Mouse (Mus musculus) embryo, embryonic 11 days (tissue): ENCODE measurements around the gene Hist1h2bn.

Experiments
- DNase-seq: peaks from one replicate; pipeline ENCODE4 v3.0.0-alpha.2; 2015

The Hist1h2bn gene

DNA sequence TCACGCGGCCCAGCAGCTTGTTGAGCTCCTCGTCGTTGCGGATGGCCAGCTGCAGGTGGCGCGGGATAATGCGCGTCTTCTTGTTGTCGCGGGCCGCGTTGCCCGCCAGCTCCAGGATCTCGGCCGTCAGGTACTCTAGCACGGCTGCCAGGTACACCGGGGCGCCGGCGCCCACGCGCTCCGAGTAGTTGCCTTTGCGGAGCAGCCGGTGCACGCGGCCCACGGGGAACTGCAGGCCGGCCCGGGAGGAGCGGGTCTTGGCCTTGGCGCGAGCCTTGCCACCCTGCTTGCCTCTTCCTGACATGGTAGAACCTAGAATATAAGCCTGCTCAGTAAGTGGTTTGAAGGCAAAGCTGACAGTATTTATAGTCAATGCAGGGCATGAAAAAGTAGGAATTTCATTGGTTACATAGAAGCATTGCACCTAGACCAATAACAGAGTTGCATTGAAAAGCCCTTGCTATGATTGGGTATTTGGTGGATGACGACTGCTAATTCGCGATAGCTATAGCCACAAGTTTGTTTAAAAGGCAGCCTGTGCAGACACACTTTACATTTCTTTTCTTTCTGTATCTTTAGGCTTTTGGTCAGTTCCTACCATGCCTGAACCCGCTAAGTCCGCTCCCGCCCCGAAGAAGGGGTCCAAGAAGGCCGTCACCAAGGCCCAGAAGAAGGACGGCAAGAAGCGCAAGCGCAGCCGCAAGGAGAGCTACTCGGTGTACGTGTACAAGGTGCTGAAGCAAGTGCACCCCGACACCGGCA, at the start of gene Hist1h2bn, which contains the start of gene Hist1h2ak:
TSS of gene Hist1h2bn (plus strand) at position 600 of the 762 bp plus-strand sequence.
TSS of gene Hist1h2ak (minus strand) at position 304 of the 762 bp plus-strand sequence.
- peak; percentile 91 for DNase-seq

DNA sequence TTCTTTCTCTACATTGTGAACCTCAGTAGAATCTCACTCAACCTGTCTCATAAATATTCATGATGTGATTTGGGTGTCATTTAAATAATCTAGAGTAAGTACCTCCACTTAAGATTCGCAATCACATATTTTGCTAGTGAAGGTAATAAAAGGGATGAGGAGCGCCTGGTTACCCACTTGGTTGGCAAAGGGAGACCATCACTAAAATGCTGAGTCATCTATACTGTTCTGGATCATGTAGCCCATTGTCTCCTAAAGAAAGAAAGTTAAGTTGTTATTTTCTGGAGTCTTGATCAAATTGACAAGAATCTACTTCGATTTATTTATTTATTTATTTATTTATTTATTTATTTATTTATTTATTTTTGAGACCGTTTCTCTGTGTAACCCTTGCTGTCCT, 47.3 kb upstream of the Hist1h2bn start:
- DNase-seq = no peak

DNA sequence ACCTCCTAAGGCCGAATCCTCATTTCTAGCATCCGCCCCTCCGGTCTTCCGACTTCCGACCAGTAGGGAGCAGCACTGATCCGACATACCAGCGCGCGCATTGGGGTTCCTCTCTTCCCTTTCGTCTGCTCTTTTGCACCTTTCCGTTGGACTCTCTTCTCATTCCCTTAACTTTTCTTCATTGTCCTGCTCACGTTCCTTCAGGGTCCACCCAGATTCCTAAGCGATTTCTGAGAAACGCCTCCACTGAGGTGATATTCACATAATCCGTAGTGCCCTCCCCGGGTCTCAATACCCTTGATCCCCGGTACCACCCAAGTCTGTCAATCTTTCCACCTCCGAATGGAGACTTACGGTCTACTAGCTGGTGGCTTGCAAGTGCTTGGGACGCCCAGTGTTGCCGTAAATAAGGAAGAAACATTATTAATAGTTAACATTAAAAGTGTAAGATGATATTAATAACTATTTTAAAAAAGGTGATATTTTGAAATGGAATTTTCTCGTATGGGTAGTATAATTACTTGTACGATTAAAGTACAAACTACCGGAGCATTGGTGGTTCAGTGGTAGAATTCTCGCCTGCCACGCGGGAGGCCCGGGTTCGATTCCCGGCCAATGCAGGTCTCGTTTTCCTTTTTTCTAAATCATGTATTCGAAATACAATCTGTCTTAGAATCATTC, 43.8 kb upstream of the Hist1h2bn start:
- DNase-seq = peak; percentile 91

- peak; percentile 81 for DNase-seq
Observed at GRCm38 (mm10) chr13:21710821-21711525, 43.0 kb upstream of the Hist1h2bn start.

DNA sequence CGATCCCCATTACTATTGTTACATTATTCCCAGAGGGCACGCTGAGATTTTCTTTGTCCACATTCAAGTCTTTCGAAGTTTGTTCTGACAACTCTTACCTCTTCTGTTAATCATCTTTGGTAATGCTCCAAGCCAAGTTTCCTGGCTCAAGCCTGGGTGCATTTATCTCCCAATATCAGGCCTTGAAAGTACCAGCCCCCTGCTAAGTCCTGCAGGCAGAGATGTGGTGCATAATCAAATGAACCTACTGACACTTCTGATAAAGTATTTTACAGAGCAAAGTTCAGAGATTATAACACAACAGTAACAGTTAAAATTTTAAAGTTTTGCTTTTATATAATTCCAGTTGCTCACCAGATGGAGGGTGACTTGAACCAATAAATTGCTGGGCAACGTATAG, 42.2 kb upstream of the Hist1h2bn start:
- DNase-seq = no peak

GRCm38 (mm10) chr13:21714725-21715124, 39.2 kb upstream of the Hist1h2bn start:
- peak; percentile 75 for DNase-seq

- peak; percentile 56 for DNase-seq
Observed at GRCm38 (mm10) chr13:21715131-21715863, 38.6 kb upstream of the Hist1h2bn start.

GRCm38 (mm10) chr13:21715864-21716539, 37.9 kb upstream of the Hist1h2bn start, which contains the start of the genes Hist1h2bl and Hist1h2ai:
Gene Hist1h2bl, minus strand, starts transcription at chr13:21716143.
Gene Hist1h2ai, plus strand, starts transcription at chr13:21716422.
- DNase-seq = peak; percentile 95

GRCm38 (mm10) chr13:21716540-21717391, 37.2 kb upstream of the Hist1h2bn start:
- peak; percentile 74 for DNase-seq

GRCm38 (mm10) chr13:21717397-21718357, 36.2 kb upstream of the Hist1h2bn start, which contains the start of gene Hist1h3h:
Gene Hist1h3h, plus strand, starts transcription at chr13:21717659.
- peak; percentile 93 for DNase-seq

- peak; percentile 54 for DNase-seq
Observed at GRCm38 (mm10) chr13:21718381-21719080, 35.4 kb upstream of the Hist1h2bn start.

DNA sequence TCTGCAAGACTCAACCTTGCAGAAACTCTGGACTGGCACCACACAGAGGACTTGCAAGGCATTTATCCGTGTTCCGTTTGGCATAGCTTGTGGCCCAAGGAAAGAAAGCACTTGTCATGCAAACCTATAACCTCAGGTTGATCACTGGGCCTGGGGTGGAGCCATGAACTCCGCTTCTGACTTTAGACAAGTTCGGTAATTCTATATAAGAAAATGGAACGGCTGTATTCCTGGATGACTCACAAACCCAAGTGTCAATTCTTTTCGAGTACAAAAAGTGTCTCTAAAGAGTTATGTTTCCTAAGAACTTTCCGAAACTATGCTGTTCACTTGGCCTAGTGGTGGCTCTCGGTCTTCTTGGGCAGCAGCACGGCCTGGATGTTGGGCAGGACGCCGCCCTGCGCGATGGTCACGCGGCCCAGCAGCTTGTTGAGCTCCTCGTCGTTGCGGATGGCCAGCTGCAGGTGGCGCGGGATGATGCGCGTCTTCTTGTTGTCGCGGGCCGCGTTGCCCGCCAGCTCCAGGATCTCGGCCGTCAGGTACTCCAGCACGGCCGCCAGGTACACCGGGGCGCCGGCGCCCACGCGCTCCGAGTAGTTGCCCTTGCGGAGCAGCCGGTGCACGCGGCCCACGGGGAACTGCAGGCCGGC, 32.7 kb upstream of the Hist1h2bn start:
- peak; percentile 47 for DNase-seq

DNA sequence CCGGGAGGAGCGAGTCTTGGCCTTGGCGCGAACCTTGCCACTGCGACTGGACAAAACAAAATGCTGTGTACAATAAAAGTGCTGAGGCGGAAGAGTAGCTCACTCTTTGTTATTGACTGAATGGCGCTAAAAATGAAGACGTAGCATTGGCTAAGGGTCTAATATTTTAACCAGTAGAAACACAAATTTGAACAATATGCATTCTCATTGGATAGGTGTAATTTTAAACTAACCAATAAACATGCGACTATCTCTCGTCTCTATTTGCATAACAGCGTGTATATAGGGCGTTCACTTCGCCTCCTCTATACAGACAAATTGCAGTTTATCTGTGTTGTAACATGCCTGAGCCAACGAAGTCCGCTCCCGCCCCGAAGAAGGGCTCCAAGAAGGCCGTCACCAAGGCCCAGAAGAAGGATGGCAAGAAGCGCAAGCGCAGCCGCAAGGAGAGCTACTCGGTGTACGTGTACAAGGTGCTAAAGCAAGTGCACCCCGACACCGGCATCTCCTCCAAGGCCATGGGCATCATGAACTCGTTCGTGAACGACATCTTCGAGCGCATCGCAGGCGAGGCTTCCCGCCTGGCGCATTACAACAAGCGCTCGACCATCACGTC, 32.1 kb upstream of the Hist1h2bn start, which contains the start of gene Hist1h2bm:
TSS of gene Hist1h2bm (plus strand) at position 288 of the 616 bp plus-strand sequence.
- DNase-seq = peak; percentile 93

DNA sequence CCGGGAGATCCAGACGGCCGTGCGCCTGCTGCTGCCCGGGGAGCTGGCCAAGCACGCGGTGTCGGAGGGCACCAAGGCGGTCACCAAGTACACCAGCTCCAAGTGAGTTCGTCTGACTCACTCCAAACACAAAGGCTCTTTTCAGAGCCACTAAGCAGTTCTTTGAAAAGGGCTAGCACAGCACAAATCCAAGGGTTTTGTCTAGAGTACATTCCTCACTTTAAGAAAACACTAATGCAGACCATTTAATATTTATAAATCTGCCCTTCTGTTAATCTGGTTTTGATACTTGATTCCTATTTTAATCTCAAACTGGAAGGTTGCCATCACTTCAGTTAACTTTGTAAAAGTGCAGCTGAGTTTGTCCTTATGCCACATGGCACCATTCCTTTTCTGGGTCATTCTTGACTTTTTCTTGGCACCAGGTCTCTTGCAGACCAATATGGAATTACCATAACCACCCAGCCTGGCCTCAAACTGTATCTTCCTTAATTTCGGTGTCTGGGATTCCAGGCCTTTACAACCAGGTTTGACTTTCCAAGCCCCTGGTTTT, 31.5 kb upstream of the Hist1h2bn start:
- peak; percentile 63 for DNase-seq

DNA sequence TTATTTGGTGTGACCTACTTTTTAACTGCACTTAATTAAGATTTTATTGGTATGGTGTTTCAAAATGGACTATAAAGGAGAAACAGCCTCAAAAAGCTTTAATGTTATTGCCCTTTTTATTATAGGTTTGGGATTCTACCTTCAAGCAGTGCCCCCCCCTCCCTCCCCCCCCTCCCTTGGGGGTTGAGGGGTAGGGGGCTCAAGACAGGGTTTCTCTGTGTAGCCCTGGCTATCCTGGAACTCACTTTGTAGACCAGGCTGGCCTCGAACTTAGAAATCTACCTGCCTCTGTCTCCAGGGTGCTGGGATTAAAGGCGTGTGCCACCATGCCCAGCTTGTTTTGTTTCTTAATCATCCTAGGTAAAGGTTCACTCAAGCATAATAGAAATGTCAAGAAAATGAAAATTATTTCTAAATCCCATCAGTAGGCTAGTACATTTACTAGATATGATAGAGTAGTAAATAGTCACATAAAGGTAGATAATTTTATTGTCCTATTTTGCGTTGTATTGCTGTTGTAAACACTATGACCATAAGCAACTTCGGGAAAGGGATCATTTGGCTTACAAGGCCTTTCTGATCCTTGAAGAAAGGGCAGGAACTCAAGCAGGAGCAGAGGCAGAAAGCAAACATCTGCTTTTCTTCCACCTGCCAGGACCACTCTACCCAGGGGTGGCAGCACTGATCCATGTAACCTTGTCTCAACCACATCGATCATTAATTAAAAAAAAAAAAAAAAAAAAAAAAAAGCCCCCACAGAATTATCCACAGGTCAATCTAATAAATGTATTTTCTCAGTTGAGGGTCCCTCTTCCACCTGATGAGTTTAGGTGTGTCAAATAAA, 30.7 kb upstream of the Hist1h2bn start:
- peak; percentile 45 for DNase-seq

GRCm38 (mm10) chr13:21727948-21728572, 25.9 kb upstream of the Hist1h2bn start:
- DNase-seq = peak; percentile 68
